Mouse (Mus musculus): ENCODE measurements around the gene Casp2. TPM values are rescaled to one million over a fixed set of nuclear protein-coding genes. Genes with fewer than 3 reads are reported as not detected.
A peak's percentile ranks its signal among the peaks of the same experiment; 100 is the strongest.

Gene Casp2
- 1 to 10 TPM; 5.0 to 5.1 TPM for total RNA-seq (2021)
- long read RNA-seq, experiment 1, partial matches to known transcripts = 0 of 3 reads
- long read RNA-seq, experiment 1, other reads (novel, unspliced or antisense) = 2 of 3 reads
- long read RNA-seq, experiment 2, partial matches to known transcripts = 0 of 1 reads
- long read RNA-seq, experiment 2, other reads (novel, unspliced or antisense) = 0 of 1 reads

DNA sequence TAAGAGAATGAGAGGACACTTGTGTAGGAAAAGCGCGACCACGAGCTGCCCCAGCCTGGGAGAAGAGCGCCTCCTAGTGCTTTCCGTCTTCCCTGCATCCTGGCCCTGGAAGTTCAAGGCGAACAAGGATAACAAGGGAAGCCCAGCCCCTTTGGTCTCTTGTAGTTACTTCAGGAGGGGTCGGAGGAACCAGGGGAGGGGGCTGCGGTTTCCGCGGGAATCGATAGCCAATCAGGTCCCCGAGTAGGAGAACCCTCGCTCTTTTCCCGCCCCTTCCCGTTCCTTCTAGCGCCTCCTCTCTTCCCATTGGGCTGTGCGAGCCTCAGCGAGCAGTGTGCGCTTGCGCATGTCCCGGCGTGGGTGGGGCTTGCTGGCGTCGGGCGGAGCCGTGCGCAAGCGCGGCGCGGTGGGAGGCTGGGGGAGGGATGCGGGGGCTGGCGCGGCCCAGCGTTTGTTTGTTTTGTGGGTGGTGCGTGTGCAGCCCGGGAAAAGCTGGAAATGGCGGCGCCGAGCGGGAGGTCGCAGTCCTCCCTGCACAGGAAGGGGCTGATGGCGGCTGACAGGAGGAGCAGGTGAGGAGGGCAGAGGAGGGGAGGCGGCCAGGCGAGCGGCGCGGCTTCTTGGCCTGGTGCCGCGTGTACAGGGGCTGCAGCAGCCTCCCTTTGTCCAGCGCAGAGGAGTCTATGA lies at the start of gene Casp2:
TSS of gene Casp2 (plus strand) at position 360 of the 687 bp plus-strand sequence.
- peak; percentile 98 for DNase-seq

DNA sequence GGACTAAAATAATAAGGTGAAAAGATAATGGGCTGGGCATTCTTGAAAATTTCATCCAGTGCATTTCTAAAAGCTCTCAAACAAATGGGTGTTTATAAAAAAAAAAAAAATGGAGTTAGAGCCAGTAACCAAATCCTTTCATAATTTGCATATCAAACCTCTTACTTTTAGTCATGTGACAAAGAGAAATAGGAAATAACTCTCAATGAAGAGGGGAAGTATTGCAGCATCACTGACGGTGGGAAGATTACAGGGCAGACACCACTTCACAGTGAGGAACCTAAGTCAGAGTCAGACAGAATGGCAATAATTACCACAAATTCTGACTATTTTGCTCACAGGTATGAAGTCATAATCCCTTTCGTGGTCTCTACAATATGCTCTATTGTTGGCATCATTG lies 49.8 kb upstream of the Casp2 start, which contains the start of gene Tas2r144:
TSS of gene Tas2r144 (plus strand) at position 301 of the 400 bp plus-strand sequence.
- DNase-seq = no peak

DNA sequence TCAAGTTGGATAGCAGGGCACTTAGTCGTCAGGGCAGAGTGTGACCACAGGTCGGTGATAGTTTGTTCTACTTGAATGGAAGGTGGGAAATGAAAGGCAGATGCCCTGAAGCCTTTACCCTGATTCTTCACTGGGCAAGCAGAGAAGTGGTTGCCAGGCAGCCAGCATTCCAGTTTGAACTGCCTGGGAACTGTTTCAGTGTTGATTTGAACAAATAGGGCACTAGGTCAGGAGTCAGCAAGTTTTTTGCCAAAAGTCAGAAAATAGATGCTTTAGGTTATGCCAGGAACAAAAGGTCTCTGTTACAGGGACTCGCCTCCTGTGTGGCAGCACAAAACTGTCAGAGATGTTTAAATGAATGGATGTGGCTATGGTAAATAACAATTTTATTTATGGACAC lies 42.5 kb upstream of the Casp2 start:
- no peak for DNase-seq

DNA sequence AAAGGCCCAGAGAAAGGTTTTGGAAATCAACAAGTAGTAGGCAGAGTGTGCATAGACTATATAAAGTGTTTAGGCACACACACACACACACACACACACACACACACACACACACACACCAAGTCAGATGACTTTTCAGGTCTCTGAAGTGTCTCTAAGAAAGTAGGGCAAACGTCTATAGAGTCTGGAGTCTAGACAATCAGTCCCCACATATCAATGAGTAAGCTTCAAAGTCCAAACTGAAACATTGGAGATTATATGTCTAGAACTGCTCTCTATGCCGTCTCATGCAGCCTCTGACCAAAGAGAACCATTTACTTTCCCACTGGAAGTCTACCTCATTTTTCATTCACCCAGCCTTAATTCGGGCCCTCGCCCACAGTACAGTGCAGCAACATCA lies 39.7 kb upstream of the Casp2 start:
- DNase-seq = no peak

DNA sequence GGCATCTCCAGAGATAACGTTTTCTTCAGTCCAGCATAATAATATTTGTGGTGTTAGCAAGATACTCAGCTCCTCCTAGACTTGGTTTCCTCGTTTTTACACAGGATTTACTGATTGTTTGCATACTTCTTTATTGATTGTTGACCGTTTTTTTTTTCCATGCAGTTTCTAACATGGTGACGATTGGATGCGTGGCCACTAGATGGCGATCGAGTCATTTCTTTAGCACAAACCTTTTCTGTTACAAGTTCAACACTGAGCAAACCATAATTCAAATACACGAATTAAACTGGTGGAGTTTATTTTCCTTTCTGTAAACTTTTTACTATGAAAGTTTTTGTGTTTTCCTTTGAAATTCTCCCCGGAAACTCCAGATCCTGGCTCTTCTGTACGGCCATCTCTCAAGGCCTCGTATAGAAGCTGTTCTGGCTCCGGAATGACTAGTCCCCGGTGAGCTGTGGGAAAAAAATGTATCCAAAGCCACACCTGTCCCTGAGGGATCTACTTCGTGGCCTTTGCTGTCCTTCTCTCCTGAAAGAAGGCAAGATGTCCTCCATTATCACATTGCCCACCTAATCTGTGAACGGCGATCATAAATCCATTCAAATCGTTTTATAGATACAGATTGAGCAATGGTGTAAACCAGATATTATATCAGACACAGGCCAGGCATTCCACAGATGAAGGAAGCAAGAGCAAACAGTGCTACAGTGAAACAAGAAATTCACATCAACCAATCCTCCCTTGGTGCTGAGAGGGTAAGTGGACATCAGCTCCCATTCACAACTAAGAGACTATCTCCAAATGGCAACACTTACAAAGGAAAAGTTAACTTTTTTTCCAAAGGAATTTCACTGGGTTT lies 37.3 kb upstream of the Casp2 start:
- DNase-seq = no peak

DNA sequence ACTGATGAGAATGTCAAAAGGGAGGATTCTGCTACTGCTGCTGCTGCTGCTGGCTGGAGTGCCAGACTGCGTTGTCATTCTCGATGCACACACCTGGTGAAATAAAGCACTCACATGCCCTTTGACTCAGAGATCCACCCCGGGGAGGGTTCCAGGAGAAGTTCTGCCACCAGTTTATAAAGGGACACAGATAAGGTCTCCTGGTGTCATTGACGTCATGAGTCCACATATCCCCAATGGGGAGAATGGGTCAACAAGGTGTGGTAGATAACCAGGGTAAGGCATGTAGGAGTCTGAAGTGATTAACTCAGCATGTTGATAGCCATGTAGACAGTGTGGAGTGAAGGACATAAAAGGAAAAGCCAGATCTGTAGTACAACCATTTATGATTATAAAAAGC lies 35.2 kb upstream of the Casp2 start:
- DNase-seq = no peak

DNA sequence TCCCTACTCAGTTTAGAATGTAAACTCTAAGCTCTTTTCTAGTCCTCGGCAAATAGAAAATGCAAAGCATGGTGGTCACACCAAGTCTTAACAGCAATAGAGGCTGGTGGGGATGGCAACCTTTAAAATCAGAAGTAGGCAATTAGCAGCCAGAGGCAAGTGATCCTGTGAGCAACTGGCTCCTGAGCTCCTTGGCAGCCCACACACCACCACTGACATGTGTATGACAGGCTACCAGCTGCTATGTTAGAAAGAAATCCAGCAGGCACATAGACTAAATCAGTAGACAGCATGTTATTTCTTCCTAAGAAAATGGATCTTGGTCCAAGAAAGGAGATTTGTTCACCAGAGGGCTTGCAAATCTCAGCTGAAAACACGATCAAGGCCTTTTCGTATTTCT lies 33.6 kb upstream of the Casp2 start:
- DNase-seq = no peak

DNA sequence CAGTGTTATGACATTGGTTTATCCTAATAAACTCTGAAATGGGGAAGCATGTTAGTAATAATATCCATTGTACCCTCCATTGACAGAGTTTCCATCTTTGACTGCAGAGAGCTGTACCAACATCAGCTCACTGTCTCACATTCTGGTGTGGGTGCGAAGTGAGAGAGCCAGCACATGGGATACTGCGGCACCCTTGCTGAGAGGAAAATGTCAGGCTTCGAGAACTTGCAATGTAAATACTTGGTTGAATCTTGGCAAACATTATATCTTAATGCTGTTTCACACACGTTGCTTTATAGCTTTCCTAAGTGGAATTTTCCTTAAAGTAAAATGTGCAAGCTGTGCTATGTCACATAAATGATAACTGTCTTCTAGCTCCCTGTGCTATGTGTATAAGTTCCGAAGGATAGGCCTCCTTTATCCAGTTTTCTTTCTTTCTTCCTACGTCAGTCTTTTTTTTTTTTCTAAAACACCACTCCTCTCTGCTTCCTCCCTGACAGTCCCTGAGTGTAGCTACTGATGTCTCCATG lies 27.4 kb upstream of the Casp2 start:
- no peak for DNase-seq

DNA sequence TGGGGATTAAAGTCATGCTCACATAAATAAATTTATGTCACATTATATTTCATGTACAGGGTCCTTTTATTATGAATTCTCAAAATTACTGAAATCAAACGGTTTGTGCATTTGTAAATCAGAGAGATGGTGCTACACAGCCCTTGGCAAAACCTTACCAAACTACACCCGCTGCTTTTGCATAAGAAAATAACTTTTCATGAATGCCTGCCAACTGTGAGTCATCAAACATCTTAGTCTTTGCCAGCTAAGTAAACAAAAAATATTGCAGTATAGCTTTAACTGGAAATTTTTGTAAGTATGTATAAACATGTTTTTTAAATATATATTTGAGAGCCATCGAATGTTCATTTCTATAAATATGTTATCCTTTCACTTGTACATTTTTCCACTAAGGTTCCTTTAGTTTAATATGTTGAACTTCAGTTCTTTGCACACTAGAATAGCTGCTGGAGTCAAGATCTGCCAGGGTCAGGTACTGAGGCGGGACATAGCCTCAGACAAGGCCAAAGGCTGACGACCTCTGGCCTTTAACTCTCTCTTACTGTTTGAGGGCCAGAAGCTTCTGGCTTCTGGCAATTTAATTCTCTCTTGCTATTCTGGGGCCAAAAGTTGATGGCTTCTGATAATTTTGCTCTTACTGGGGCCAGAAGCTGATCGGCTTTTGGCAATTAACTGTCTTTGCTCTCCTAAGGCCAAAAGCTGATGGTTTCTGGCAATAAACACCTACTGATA lies 23.3 kb upstream of the Casp2 start:
- DNase-seq = no peak

DNA sequence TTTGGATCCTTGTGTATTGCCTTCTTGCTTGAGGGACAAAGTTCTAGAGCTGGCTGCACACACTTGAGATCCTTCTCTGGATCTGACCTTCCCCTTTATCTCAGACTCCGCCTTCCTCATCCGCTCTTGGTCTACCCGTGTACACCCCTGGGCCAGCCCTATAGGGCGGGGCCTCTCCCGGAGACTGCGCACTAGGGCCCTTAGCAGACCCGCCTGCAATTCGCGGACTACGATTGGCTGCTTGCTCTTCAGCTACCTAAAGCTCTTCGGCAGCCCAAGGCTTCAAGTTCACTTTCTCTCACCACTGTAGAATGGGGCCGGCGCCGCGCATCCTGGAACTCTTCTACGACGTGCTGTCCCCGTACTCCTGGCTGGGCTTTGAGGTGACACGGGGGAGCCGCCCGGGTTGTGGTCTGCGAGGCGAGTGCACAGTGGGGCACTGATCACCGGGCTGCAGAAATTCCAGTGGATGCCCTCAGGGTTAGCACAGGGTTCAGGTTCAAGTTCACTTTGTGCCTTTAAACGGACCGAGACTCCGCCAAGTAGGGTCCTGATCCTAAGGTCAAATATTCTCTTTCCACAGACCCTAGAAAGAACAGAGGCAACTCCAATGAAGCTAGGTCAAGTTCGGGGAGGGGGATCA lies 19.0 kb upstream of the Casp2 start, which contains the start of gene Gstk1:
TSS of gene Gstk1 (plus strand) at position 225 of the 643 bp plus-strand sequence.
- DNase-seq = peak; percentile 81

DNA sequence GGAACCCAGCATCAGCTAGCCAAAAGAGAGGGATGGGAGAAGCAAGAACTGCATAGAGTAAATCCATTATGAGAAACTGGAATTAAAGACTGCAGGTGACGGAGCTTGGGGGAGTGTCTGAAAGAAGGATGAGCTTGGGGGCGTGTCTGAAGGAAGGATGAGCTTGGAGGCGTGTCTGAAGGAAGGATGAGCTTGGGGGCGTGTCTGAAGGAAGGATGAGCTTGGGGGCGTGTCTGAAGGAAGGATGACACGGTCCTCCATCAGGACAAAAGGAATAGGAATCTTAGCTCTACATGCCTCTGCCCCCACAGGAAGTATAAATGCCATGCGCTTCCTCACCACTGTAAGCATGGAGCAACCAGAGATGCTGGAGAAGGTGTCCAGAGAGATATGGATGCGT lies 17.6 kb upstream of the Casp2 start:
- no peak for DNase-seq

DNA sequence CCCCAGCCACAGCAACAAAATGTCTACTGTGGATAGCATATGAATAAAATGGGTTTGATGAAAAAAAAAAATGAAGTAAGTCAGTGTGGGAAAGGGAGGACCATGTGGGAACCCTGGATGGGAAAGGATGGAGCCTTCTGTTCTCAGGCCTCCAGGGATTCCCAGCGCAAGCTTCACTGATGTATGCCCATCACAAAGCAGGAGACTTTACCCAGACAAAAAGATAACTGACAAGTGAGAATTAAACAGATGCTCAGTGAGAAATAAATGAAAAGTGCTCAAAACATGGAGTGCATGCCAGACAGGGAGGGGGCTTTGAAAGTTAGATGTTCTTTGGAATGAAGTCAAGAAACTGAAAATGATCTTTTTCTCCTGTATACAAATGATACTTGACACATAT lies 16.8 kb upstream of the Casp2 start:
- no peak for DNase-seq

DNA sequence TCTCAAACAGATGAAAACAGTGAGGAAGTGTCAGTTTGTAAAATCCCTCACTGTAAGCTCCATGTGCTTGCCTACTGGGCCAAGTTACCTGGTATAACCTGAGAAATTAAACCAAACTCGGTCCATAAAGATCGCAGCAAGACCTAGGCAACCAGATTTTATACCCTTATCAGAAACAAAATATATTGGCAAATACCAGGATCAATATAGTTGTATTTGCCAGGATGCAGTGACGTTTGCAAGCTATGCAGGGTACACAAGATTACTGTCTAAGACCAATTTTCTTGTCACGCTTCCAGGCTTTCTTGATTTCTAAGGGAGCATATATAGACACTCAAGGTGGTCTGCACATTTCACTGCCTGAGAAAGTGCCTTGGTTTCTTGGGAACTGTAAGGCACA lies 13.0 kb upstream of the Casp2 start:
- DNase-seq = no peak

DNA sequence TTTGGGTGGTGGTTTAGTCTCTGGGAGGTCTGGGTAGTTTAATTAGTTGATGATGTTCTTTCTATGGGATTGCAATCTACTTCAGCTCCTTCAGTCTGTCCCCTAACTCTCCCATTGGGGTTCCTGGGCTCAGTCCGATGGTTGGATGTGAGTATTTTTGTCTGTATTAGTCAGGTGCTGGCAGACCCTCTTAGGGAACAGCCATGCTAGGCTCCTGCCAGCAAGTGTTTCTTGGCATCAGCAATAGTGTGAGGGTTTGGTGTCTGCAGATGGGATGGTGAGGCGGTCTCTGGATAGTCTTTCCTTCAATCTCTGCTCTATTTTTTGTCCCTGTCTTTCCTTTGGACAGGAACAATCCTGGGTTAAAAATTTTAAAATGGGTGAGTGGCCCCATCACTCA lies 11.7 kb upstream of the Casp2 start:
- DNase-seq = no peak

DNA sequence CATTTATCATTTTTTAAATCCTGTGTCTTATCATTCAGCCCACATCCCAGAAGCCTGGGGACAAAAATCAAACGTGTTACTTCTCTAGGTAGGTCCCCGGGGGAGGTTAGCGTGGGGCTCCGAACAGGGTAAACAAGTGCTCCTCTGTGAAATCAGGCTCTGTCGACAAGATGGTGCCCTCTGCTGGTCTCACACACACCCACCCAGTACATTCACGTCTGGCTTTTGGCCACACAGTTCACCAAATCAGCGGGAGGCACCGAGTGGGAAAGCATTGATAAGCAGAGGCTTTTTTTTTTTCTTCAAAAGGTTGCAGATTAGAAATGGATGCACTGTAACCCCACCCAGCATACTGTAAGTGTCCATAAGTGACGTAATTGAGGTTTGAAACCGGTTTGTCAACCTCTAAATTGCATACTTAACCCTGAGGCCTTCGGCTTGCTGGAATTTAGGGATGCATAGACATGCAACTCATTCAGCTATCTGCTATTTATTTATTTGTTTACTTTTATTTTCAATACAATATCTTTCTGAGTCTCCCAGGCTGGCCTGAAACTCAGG lies 7.4 kb upstream of the Casp2 start:
- peak; percentile 33 for DNase-seq

DNA sequence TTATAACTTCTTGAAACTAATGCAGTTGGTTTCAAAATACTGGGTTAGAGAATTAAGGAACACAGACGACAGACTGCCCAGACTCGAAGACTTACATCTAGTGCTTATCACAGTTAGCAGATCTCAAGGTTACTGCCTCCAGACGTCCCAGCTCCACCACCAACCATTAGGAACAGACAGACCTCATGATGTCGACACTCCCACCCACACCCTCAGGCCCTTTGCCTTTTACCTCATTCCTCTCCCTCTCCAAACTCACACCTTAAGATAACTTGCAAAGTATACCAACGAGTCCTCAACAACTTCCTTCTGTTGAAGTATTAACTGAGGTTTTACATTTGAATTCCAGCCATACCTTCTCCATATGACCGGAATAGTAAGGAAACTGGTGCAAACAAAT lies 4.4 kb upstream of the Casp2 start:
- no peak for DNase-seq

DNA sequence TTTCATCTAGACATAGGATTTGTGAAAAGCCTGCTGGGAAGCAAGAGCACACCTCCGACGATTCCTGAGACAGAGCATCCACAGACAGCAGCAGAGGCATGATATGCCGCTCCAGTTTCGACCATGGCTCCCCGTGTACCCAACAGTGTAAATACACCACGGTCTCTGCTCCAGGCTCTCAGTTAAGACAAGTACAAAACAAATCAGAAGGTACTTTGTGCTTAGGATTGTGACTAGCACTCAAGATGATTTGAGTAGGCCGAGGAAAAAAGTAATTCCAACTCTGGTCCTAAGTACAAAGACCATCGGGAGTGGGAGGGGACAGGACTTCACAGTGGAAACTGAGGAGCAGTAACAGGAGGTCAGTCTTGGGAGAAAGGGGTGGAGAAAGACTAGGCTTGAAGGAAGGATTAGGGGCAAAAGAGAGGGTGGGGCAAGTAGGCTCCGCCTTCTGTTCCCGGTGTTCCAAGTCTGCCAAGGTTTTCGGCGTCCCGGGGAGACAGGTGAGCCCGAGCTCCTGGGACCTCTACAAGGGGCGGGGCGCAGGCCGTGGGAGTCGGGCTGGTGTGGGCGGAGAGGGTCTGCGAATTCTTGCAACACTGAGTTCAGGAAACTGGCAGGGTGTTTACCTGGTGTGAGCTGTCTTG lies 3.1 kb upstream of the Casp2 start, which contains the start of gene Tmem139:
TSS of gene Tmem139 (plus strand) at position 447 of the 647 bp plus-strand sequence.
- no peak for DNase-seq

DNA sequence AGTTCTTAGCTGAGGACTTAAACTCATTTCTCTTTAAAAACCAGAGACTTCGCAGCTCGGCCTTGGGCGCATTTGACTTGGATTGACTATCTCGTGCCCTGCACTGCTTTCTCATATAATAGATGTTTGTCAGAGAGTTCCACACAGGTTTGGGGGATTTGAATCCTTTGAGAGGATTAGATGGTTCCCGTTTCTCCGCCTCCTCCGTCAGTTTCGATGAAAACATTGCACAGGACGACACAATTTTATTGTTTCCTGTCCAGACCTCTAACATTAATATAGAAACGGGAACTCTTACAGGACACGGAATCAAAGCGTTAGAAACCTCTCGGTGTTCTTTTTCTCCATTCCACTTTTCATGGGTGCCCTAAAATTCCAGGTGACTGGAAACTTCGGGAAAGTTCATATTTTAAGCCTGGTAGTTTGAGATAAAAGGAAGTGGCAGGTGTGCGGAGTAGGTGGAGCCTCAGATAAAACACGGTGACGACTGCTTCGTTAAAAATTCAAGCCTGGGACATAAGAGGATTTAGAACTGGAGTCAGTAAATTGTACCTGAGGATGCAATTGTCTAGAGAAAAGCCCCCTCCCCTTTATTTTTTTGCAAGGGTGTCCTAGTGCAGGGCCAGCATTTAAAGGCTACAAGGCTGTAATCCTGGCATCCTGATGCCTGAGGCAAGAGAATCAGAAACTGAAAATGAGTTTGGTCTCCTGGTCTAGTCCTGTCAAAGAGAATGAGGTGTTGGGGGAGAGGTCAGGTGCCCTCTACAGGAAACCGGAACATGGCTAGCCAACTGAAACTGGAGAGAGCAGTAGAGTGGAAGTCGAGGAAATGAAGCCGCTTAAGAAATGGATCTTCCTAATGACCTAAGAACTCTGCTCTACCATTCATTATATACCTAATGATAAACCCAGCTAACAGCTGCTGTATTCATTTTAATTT lies 876 bp downstream of the Casp2 start:
- no peak for DNase-seq

DNA sequence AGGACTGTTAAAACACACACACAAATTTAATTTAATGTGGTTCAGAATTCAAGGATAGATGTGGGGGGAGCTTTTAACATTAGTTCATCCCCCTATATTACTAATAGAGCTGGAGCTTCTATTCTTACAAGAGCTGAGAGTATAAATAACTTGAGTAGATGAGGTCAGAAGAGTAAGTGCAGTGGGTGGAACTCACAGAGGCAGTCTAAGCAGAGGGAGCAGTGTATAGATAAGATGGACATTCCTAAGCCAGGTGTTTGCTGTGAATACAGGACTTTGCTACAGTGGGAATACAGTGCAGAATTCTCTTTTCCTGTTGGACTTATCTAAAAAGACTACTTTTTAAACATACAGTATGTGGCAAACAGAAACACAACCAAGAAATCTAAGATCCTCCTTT lies 6.0 kb downstream of the Casp2 start:
- no peak for DNase-seq
